Comparison of ENCODE assay signal across 10 mouse cellular contexts in the genomic region with DNA sequence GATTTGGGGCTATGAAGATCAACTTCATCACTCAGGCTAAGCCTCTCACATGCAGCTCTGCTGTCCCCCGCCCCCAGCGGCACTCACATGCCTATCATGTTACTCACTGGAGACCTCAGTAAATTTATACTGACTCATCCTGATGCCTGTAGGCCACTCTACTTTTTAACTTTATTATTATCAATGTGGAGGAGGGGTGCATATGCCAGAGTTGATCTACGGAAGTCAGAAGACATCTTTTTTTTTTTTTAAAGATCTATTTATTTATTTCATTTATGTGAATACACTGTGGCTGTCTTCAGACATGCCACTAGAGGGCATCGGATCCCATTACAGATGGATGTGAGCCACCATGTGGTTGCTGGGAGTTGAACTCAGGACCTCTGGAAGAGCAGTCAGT. TPM values are rescaled to one million over a fixed set of nuclear protein-coding genes. Genes with fewer than 3 reads are reported as not detected.
DNase-seq lines count a peak whose midpoint lies in the region; ATAC-seq and TF ChIP-seq lines count a peak whose summit lies in the region.
"Had no signal": no experiment of that assay in that cellular context is flagged by ENCODE, and none has a peak within 500 bp of the region (broad histone marks: within the 10 kb centered on the region; RNA-seq: fewer than 3 reads in every experiment).

No protein-coding gene starts in this region.

- no peak overlapping the region for H3K27ac ChIP-seq in forebrain, postnatal 0 days (ENCODE audit: low read depth, low read length)
- H3K27ac ChIP-seq in forebrain, embryonic 11.5 days (ENCODE audit: low read depth, low read length) = no peak overlapping the region
- no peak overlapping the region for H3K27ac ChIP-seq in lung, postnatal 0 days (ENCODE audit: low read length)
- H3K27ac ChIP-seq: limb, embryonic 13.5 days had no signal

- no peaks in the 10 kb centered on the region for H3K27me3 ChIP-seq in forebrain, postnatal 0 days (ENCODE audit: insufficient read depth, low read length)
- H3K27me3 ChIP-seq in forebrain, embryonic 11.5 days (ENCODE audit: control insufficient read depth, insufficient read depth, low read length) = no peaks in the 10 kb centered on the region
- no peaks in the 10 kb centered on the region for H3K27me3 ChIP-seq in lung, postnatal 0 days (replicated peaks; ENCODE audit: insufficient read depth, low read length)
- no peaks in the 10 kb centered on the region for H3K27me3 ChIP-seq in myocyte (ENCODE audit: control insufficient read depth, insufficient read depth, insufficient read length)
- H3K27me3 ChIP-seq: limb, embryonic 13.5 days had no signal

- no peaks in the 10 kb centered on the region for H3K4me1 ChIP-seq in forebrain, postnatal 0 days (ENCODE audit: insufficient read depth)
- H3K4me1 ChIP-seq in forebrain, embryonic 11.5 days (replicated peaks; ENCODE audit: control insufficient read depth, insufficient read depth, low read length) = no peaks in the 10 kb centered on the region
- no peaks in the 10 kb centered on the region for H3K4me1 ChIP-seq in lung, postnatal 0 days (ENCODE audit: insufficient read depth, low read depth, low read length)
- H3K4me1 ChIP-seq in lung, adult 2 months (ENCODE audit: control insufficient read depth, insufficient read depth, low read length) = no peaks in the 10 kb centered on the region

- no peak for TF ChIP-seq POLR2A in lung, adult 2 months (IDR thresholded peaks at IDR 0.05; ENCODE audit: borderline replicate concordance, extremely low read depth, low read depth, low read length)
- no peak for TF ChIP-seq POLR2A in myocyte (IDR thresholded peaks at IDR 0.05; ENCODE audit: insufficient read length, low read depth)

- DNase-seq in forebrain, postnatal 0 days = no peak
- DNase-seq in forebrain, embryonic 11.5 days (ENCODE audit: low spot score) = no peak
- no peak for DNase-seq in lung, postnatal 0 days (ENCODE audit: low spot score)
- DNase-seq in lung, adult 2 months = no peak
- peak; percentile 55 for DNase-seq in MN1 (ENCODE audit: low spot score)
- no peak for DNase-seq in right cerebral cortex, adult 2 months (ENCODE audit: low spot score in 2 of 2)
- DNase-seq: right cerebral cortex, postnatal 25 days had no signal

- no peaks in the 10 kb centered on the region for H3K9me3 ChIP-seq in forebrain, postnatal 0 days (ENCODE audit: low read length)
- H3K9me3 ChIP-seq in forebrain, embryonic 11.5 days (ENCODE audit: control insufficient read depth, low read length) = peaks cover 2% of the 10 kb centered on the region; the same call in 1 of the 2 replicates
- H3K9me3 ChIP-seq in lung, postnatal 0 days (ENCODE audit: low read length) = no peaks in the 10 kb centered on the region

- peaks cover 50% of the 10 kb centered on the region for H3K79me2 ChIP-seq in myocyte (ENCODE audit: control insufficient read depth, insufficient read depth)

- 81% methylated on average over 4 of the region's 4 CpGs for WGBS in forebrain, postnatal 0 days
- WGBS in forebrain, embryonic 11.5 days = 85% methylated on average over 4 of the region's 4 CpGs
- WGBS in lung, postnatal 0 days = 89% methylated on average over 4 of the region's 4 CpGs
- WGBS in lung, adult 2 months = 73% methylated on average over 4 of the region's 4 CpGs

- H3K9ac ChIP-seq in forebrain, postnatal 0 days = no peak overlapping the region
- no peak overlapping the region for H3K9ac ChIP-seq in forebrain, embryonic 11.5 days (ENCODE audit: low read length)
- H3K9ac ChIP-seq in lung, postnatal 0 days (replicated peaks; ENCODE audit: low read depth) = no peak overlapping the region
- H3K9ac ChIP-seq: limb, embryonic 13.5 days had no signal

- H3K4me2 ChIP-seq in forebrain, postnatal 0 days (ENCODE audit: low read depth) = no peak overlapping the region
- H3K4me2 ChIP-seq in forebrain, embryonic 11.5 days (ENCODE audit: low read depth, low read length, severe bottlenecking) = no peak overlapping the region
- H3K4me2 ChIP-seq in lung, postnatal 0 days (replicated peaks; ENCODE audit: low read depth, low read length) = no peak overlapping the region
- H3K4me2 ChIP-seq in myocyte (ENCODE audit: low read depth) = peak overlapping the region; percentile 43
- H3K4me2 ChIP-seq: limb, embryonic 13.5 days had no signal

- no peak overlapping the region for H3ac ChIP-seq in myocyte (ENCODE audit: control insufficient read depth, insufficient read length)

- H3K36me3 ChIP-seq in forebrain, postnatal 0 days (ENCODE audit: insufficient read depth) = no peaks in the 10 kb centered on the region
- no peaks in the 10 kb centered on the region for H3K36me3 ChIP-seq in forebrain, embryonic 11.5 days (ENCODE audit: control insufficient read depth, insufficient read depth, low read length)
- no peaks in the 10 kb centered on the region for H3K36me3 ChIP-seq in lung, postnatal 0 days (ENCODE audit: insufficient read depth, low read length)
- H3K36me3 ChIP-seq in myocyte (ENCODE audit: control insufficient read depth, insufficient read depth) = peaks cover 9% of the 10 kb centered on the region

- no peak overlapping the region for H3K4me3 ChIP-seq in forebrain, postnatal 0 days (ENCODE audit: low read depth, low read length)
- no peak overlapping the region for H3K4me3 ChIP-seq in forebrain, embryonic 11.5 days (ENCODE audit: low read depth, low read length)
- H3K4me3 ChIP-seq in lung, postnatal 0 days (ENCODE audit: low read depth, low read length) = no peak overlapping the region
- no peak overlapping the region for H3K4me3 ChIP-seq in lung, adult 2 months (replicated peaks; ENCODE audit: extremely low read depth, low read depth, low read length)
- no peak overlapping the region for H3K4me3 ChIP-seq in myocyte
- H3K4me3 ChIP-seq: limb, embryonic 13.5 days had no signal

- no peak for TF ChIP-seq EP300 in lung, postnatal 0 days (IDR thresholded peaks at IDR 0.05)

- peak; percentile 51 for TF ChIP-seq CTCF in forebrain, postnatal 0 days (IDR thresholded peaks at IDR 0.05; ENCODE audit: low read depth)
- peak; percentile 50 for TF ChIP-seq CTCF in lung, postnatal 0 days (IDR thresholded peaks at IDR 0.05)
- no peak for TF ChIP-seq CTCF in lung, adult 2 months (IDR thresholded peaks at IDR 0.05; ENCODE audit: insufficient read depth, low read length)

- ATAC-seq in forebrain, postnatal 0 days = no peak
- ATAC-seq in forebrain, embryonic 11.5 days (replicated peaks; ENCODE audit: low FRiP score) = no peak
- 0 out of 2 replicates have a peak, but pooled peaks have one; percentile 19 for ATAC-seq in lung, postnatal 0 days
- ATAC-seq in erythroid progenitor cell, adult 5-6 weeks (replicated peaks; ENCODE audit: low FRiP score, poor library complexity, severe bottlenecking) = no peak

RNA-seq across cellular contexts. Expression of a gene that starts 6.3 kb away (rescaled TPM):
- 14.5 and 17.5 TPM in 2 replicates for total RNA-seq in forebrain, postnatal 0 days (2014; rRNA removed)
- 4.8 and 6.4 TPM in 2 replicates for polyA plus RNA-seq in forebrain, postnatal 0 days (2015; fragmentation: Nextera tagmentation; extraction: Ambion mirVana)
- 3.7 and 4.7 TPM in 2 replicates for polyA plus RNA-seq in forebrain, embryonic 11.5 days (2014; fragmentation: Nextera tagmentation; extraction: Ambion mirVana)
- 3.8 and 4.5 TPM in 2 replicates for polyA plus RNA-seq in lung, postnatal 0 days (2015; fragmentation: Nextera tagmentation; extraction: Ambion mirVana)
- 10.2 and 11.5 TPM in 2 replicates for polyA plus RNA-seq in lung, adult 2 months (2012; rRNA removed)
- 5.6 TPM for polyA plus RNA-seq in myocyte (2012; fragmentation: generic; extraction: Trizol)
- total RNA-seq in erythroid progenitor cell, adult 5-6 weeks (2015; ENCODE audit: low replicate concordance) = 27.4 and 31.0 TPM in 2 replicates
- total RNA-seq in erythroid progenitor cell, adult 5-6 weeks (2017; ENCODE audit: low replicate concordance) = 48.4 and 75.7 TPM in 2 replicates

RNA-seq across cellular contexts. Expression of a gene that starts 16.4 kb away (rescaled TPM):
- total RNA-seq in forebrain, postnatal 0 days (2014; rRNA removed) = 0.81 and 2.8 TPM in 2 replicates
- 1.3 and 4.2 TPM in 2 replicates for polyA plus RNA-seq in forebrain, postnatal 0 days (2015; fragmentation: Nextera tagmentation; extraction: Ambion mirVana)
- polyA plus RNA-seq in forebrain, embryonic 11.5 days (2014; fragmentation: Nextera tagmentation; extraction: Ambion mirVana) = 5.8 and 6.4 TPM in 2 replicates
- polyA plus RNA-seq in lung, postnatal 0 days (2015; fragmentation: Nextera tagmentation; extraction: Ambion mirVana) = 26.1 and 26.6 TPM in 2 replicates
- not detected in 2 replicates for polyA plus RNA-seq in lung, adult 2 months (2012; rRNA removed)
- polyA plus RNA-seq in myocyte (2012; fragmentation: generic; extraction: Trizol) = 1.9 TPM
- 13.0 and 16.9 TPM in 2 replicates for total RNA-seq in erythroid progenitor cell, adult 5-6 weeks (2015; ENCODE audit: low replicate concordance)
- total RNA-seq in erythroid progenitor cell, adult 5-6 weeks (2017; ENCODE audit: low replicate concordance) = 1.6 and 13.6 TPM in 2 replicates

RNA-seq across cellular contexts. Expression of a gene that starts 16.7 kb away (rescaled TPM):
- 44.0 and 64.3 TPM in 2 replicates for total RNA-seq in forebrain, postnatal 0 days (2014; rRNA removed)
- 207 and 250 TPM in 2 replicates for polyA plus RNA-seq in forebrain, postnatal 0 days (2015; fragmentation: Nextera tagmentation; extraction: Ambion mirVana)
- 375 and 399 TPM in 2 replicates for polyA plus RNA-seq in forebrain, embryonic 11.5 days (2014; fragmentation: Nextera tagmentation; extraction: Ambion mirVana)
- polyA plus RNA-seq in lung, postnatal 0 days (2015; fragmentation: Nextera tagmentation; extraction: Ambion mirVana) = 217 and 233 TPM in 2 replicates
- polyA plus RNA-seq in lung, adult 2 months (2012; rRNA removed) = 4.7 and 10.0 TPM in 2 replicates
- polyA plus RNA-seq in myocyte (2012; fragmentation: generic; extraction: Trizol) = 174 TPM
- 38.1 and 66.7 TPM in 2 replicates for total RNA-seq in erythroid progenitor cell, adult 5-6 weeks (2015; ENCODE audit: low replicate concordance)
- total RNA-seq in erythroid progenitor cell, adult 5-6 weeks (2017; ENCODE audit: low replicate concordance) = 30.7 and 36.3 TPM in 2 replicates

RNA-seq across cellular contexts. Expression of a gene that starts 24.8 kb away (rescaled TPM):
- total RNA-seq in forebrain, postnatal 0 days (2014; rRNA removed) = 236 and 265 TPM in 2 replicates
- 269 and 271 TPM in 2 replicates for polyA plus RNA-seq in forebrain, postnatal 0 days (2015; fragmentation: Nextera tagmentation; extraction: Ambion mirVana)
- 411 and 432 TPM in 2 replicates for polyA plus RNA-seq in forebrain, embryonic 11.5 days (2014; fragmentation: Nextera tagmentation; extraction: Ambion mirVana)
- 140 and 149 TPM in 2 replicates for polyA plus RNA-seq in lung, postnatal 0 days (2015; fragmentation: Nextera tagmentation; extraction: Ambion mirVana)
- polyA plus RNA-seq in lung, adult 2 months (2012; rRNA removed) = 123 and 181 TPM in 2 replicates
- 187 TPM for polyA plus RNA-seq in myocyte (2012; fragmentation: generic; extraction: Trizol)
- 104 and 114 TPM in 2 replicates for total RNA-seq in erythroid progenitor cell, adult 5-6 weeks (2015; ENCODE audit: low replicate concordance)
- 71.1 and 77.6 TPM in 2 replicates for total RNA-seq in erythroid progenitor cell, adult 5-6 weeks (2017; ENCODE audit: low replicate concordance)

RNA-seq across cellular contexts. Expression of a gene that starts 41.8 kb away (rescaled TPM):
- total RNA-seq in forebrain, postnatal 0 days (2014; rRNA removed) = 7.8 and 9.5 TPM in 2 replicates
- polyA plus RNA-seq in forebrain, postnatal 0 days (2015; fragmentation: Nextera tagmentation; extraction: Ambion mirVana) = 3.4 and 6.9 TPM in 2 replicates
- polyA plus RNA-seq in forebrain, embryonic 11.5 days (2014; fragmentation: Nextera tagmentation; extraction: Ambion mirVana) = 3.4 TPM in 2 replicates
- polyA plus RNA-seq in lung, postnatal 0 days (2015; fragmentation: Nextera tagmentation; extraction: Ambion mirVana) = 21.2 and 27.9 TPM in 2 replicates
- 3.2 and 6.3 TPM in 2 replicates for polyA plus RNA-seq in lung, adult 2 months (2012; rRNA removed)
- polyA plus RNA-seq in myocyte (2012; fragmentation: generic; extraction: Trizol) = 0.77 TPM
- total RNA-seq in erythroid progenitor cell, adult 5-6 weeks (2015; ENCODE audit: low replicate concordance) = 8.0 and 29.9 TPM in 2 replicates
- total RNA-seq in erythroid progenitor cell, adult 5-6 weeks (2017; ENCODE audit: low replicate concordance) = 6.8 and 19.2 TPM in 2 replicates

Comparison
In these comparisons a context has a peak if more than half of its experiments do, and no peak if none do; other contexts are left out.
1. RNA of a gene that starts 16.7 kb away (polyA plus RNA-seq): 375 to 399 TPM in forebrain, embryonic 11.5 days, 217 to 233 TPM in lung, postnatal 0 days, 207 to 250 TPM in forebrain, postnatal 0 days and 174 TPM in myocyte (single experiment); 4.7 to 10.0 TPM in lung, adult 2 months; every median in the first group is over 10 times any median in the second.